Mouse (Mus musculus): Measurements from ENCODE around the gene 4930469K13Rik.

Gene 4930469K13Rik

GRCm38 (mm10) chr11:33932386-33933111, 165.8 kb downstream of the 4930469K13Rik start:
- DNase-seq, result no peak

DNA sequence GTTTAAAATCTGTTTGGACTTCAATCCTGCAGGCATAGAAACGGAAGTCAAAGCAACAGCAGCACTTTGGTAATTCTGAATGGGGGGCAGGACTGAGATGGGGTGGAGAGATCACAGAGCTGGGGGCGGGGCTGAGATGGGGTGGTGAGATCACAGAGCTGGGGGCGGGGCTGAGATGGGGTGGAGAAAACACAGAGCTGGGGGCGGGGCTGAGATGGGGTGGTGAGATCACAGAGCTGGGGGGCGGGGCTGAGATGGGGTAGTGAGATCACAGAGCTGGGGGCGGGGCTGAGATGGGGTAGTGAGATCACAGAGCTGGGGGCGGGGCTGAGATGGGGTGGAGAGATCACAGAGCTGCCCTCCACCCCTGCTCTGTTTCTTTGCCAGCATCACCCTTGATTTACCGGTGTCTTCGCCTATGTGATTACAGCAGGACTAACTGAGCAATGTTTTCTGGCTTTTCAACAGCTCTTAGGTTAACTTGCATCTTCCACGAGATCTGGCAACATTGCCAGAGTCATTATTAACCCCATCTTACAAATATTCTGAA, 166.4 kb downstream of the 4930469K13Rik start:
- DNase-seq, result no peak

GRCm38 (mm10) chr11:33929412-33929811, 168.9 kb downstream of the 4930469K13Rik start:
- DNase-seq, result no peak

DNA sequence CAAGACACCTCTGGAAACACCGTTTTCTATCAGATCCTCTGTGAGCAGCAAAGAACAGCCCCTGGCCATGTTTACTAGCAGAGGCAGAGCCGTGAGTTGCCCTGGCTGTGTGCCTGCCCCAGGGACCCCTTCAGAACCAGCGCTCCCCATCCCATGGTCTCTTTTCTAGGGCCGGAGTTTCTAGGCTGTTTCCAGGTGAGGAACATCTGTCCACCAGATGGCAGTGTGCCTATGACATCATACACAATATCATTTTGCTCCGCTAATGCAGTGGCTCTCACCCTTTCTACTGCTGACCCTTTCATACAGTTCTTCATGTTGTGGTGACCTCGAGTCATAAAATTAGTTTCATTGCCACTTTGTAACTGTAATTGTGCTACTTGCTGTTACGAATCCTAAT, 169.7 kb downstream of the 4930469K13Rik start:
- peak; percentile 46 for DNase-seq

- DNase-seq, result no peak
These were observed 170.5 kb downstream of the 4930469K13Rik start for GRCm38 (mm10) chr11:33927836-33928235.

DNA sequence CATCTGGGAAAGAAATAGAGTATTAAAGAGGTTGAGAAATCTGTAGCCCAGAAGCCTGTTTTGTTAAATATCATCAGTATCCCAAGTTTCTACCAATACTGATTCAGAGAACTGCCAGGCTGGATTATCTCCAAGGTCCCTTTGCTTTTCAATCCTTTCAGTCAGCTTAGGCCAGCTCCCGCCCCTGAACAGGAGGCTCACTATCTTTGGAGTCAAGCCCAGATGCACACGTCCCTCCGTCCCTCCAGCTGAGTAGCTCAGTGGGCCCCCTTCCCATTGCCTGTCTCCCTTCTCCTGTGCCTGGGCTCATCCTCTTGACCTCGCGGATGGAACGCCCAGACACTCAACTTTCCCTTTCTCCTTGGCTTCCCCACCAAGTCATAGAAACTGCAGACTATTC, 171.0 kb downstream of the 4930469K13Rik start:
- no peak for DNase-seq

- no peak for DNase-seq
These were observed 171.8 kb downstream of the 4930469K13Rik start for GRCm38 (mm10) chr11:33926551-33926950.

DNA sequence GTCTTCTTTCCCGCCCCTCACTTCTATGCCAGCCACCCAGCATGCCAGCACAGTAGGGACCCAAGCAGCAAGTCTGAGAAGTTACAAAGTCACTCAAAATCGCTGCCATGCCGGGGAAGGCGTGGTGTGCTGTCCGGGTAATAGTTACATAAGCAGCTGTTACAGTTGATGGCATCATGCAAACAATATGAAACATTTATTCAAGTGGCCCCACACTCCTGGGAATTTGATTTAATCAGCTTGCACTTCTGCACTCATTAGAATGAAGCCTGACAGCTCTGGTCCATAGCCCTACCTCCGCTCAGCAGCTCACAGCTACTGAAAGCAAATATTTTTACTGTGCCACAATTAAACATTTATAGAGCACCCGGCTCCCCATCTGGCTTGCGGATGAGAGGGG, 172.6 kb downstream of the 4930469K13Rik start:
- no peak for DNase-seq

Measured in right cerebral cortex, postnatal 4 days (tissue).